ENCODE assay signal across 9 mouse cellular contexts in genomic region chr8:94999004-94999403, GRCm38 (mm10). TPM values are rescaled to one million over a fixed set of nuclear protein-coding genes. Genes with fewer than 3 reads are reported as not detected.
DNase-seq lines count a peak whose midpoint lies in the region; ATAC-seq and TF ChIP-seq lines count a peak whose summit lies in the region.
"Had no signal": no experiment of that assay in that cellular context is flagged by ENCODE, and none has a peak within 500 bp of the region (broad histone marks: within the 10 kb centered on the region; RNA-seq: fewer than 3 reads in every experiment).

No protein-coding gene starts in this region.

- TF ChIP-seq CTCF in left cerebral cortex, adult 2 months (IDR thresholded peaks at IDR 0.05) = no peak

- peaks cover 45% of the 10 kb centered on the region for H3K4me1 ChIP-seq in heart, embryonic 16.5 days (ENCODE audit: control insufficient read depth, insufficient read depth, low read length)
- peaks cover 46% of the 10 kb centered on the region for H3K4me1 ChIP-seq in limb, embryonic 12.5 days (replicated peaks)

- ATAC-seq in heart, embryonic 16.5 days (replicated peaks; ENCODE audit: extremely low read depth, insufficient read depth, low FRiP score) = no peak
- ATAC-seq in limb, embryonic 12.5 days (ENCODE audit: insufficient number of reproducible peaks, insufficient read depth, low FRiP score, low TSS enrichment, low read depth) = no peak

- no peaks in the 10 kb centered on the region for H3K36me3 ChIP-seq in heart, embryonic 16.5 days (ENCODE audit: control insufficient read depth, insufficient read depth)
- H3K36me3 ChIP-seq in limb, embryonic 12.5 days = no peaks in the 10 kb centered on the region

- intact Hi-C loops in left cerebral cortex, adult 2 months (cut with DNase I) = loop anchor here (2.0 kb wide), 1 partner anchor 14 kb away; no protein-coding TSS in a partner anchor

- H3K4me3 ChIP-seq in left cerebral cortex, adult 2 months = no peak overlapping the region
- no peak overlapping the region for H3K4me3 ChIP-seq in heart, embryonic 16.5 days (ENCODE audit: low read length)
- H3K4me3 ChIP-seq in limb, embryonic 12.5 days (replicated peaks) = no peak overlapping the region

- H3K27me3 ChIP-seq in heart, embryonic 16.5 days (ENCODE audit: control insufficient read depth, insufficient read depth, low read length) = no peaks in the 10 kb centered on the region
- no peaks in the 10 kb centered on the region; the same call in 1 of the 2 replicates for H3K27me3 ChIP-seq in limb, embryonic 12.5 days

- H3K4me2 ChIP-seq in heart, embryonic 16.5 days (ENCODE audit: low read depth, low read length) = no peak overlapping the region
- no peak overlapping the region for H3K4me2 ChIP-seq in limb, embryonic 12.5 days

- no peaks in the 10 kb centered on the region for H3K9me3 ChIP-seq in heart, embryonic 16.5 days (replicated peaks; ENCODE audit: control insufficient read depth, low read length)
- H3K9me3 ChIP-seq in limb, embryonic 12.5 days = no peaks in the 10 kb centered on the region

- peak overlapping the region; percentile 85 for H3K27ac ChIP-seq in left cerebral cortex, adult 2 months
- H3K27ac ChIP-seq in heart, embryonic 16.5 days (ENCODE audit: low read length) = peak overlapping the region; percentile 77
- H3K27ac ChIP-seq in limb, embryonic 12.5 days = 0 out of 2 replicates have a peak overlapping the region, but pooled peaks have one; percentile 17

- H3K9ac ChIP-seq in heart, embryonic 16.5 days (ENCODE audit: low read length) = no peak overlapping the region
- H3K9ac ChIP-seq in limb, embryonic 12.5 days (replicated peaks) = no peak overlapping the region

- no peak for DNase-seq in left cerebral cortex, adult 2 months (ENCODE audit: extremely low spot score in 1 of 2, low spot score in 2 of 2)
- DNase-seq in left cerebral cortex, adult 18-20 months (ENCODE audit: low spot score in 2 of 2) = no peak
- peak; percentile 47 for DNase-seq in skeletal muscle tissue, adult 2 months (ENCODE audit: low read depth, low spot score)
- DNase-seq in frontal cortex, postnatal 36 days (ENCODE audit: low spot score in 2 of 2) = no peak
- no peak for DNase-seq in spleen, postnatal 14 days (ENCODE audit: low spot score in 2 of 2)
- no peak for DNase-seq in layer of hippocampus, adult 9-10 months (ENCODE audit: low spot score)
- DNase-seq: left cerebral cortex, postnatal 4 days had no signal

- WGBS in heart, embryonic 16.5 days = 70% methylated on average over 6 of the region's 6 CpGs
- 68% methylated on average over 6 of the region's 6 CpGs for WGBS in limb, embryonic 12.5 days

RNA-seq across cellular contexts. Expression of gene Adgrg3, which starts 18.5 kb away (rescaled TPM):
- under 1 TPM; 0.23 to 0.32 TPM for total RNA-seq in left cerebral cortex, adult 2 months (2021)
- total RNA-seq in left cerebral cortex, adult 18-20 months (2021) = under 1 TPM; 0.30 to 0.87 TPM
- 4.9 and 5.2 TPM in 2 replicates for polyA plus RNA-seq in heart, embryonic 16.5 days (2015; fragmentation: Nextera tagmentation; extraction: Ambion mirVana)
- polyA plus RNA-seq in limb, embryonic 12.5 days (2016; fragmentation: Nextera tagmentation; extraction: Ambion mirVana) = 2.2 and 2.7 TPM in 2 replicates

RNA-seq across cellular contexts. Expression of gene Adgrg1, which starts 24.5 kb away (rescaled TPM):
- total RNA-seq in left cerebral cortex, adult 2 months (2021) = 10 to 100 TPM; 77.6 to 86.8 TPM
- total RNA-seq in left cerebral cortex, adult 18-20 months (2021) = 10 to 100 TPM; 81.2 to 81.3 TPM
- 12.0 and 18.0 TPM in 2 replicates for polyA plus RNA-seq in heart, embryonic 16.5 days (2015; fragmentation: Nextera tagmentation; extraction: Ambion mirVana)
- 7.0 and 7.1 TPM in 2 replicates for polyA plus RNA-seq in limb, embryonic 12.5 days (2016; fragmentation: Nextera tagmentation; extraction: Ambion mirVana)

RNA-seq across cellular contexts. Expression of gene Drc7, which starts 55.9 kb away (rescaled TPM):
- 1 to 10 TPM in 1 of 2 experiments, under 1 TPM in 1; 0.75 to 1.1 TPM for total RNA-seq in left cerebral cortex, adult 2 months (2021)
- total RNA-seq in left cerebral cortex, adult 18-20 months (2021) = under 1 TPM; 0.45 to 0.81 TPM
- polyA plus RNA-seq in heart, embryonic 16.5 days (2015; fragmentation: Nextera tagmentation; extraction: Ambion mirVana) = 0.46 and 0.56 TPM in 2 replicates
- 0.23 TPM in 1 of 2 replicates, not detected in the other for polyA plus RNA-seq in limb, embryonic 12.5 days (2016; fragmentation: Nextera tagmentation; extraction: Ambion mirVana)

Comparison
In these comparisons a context has a peak if more than half of its experiments do, and no peak if none do; other contexts are left out.
1. H3K27ac ChIP-seq: peak in every context shown above with its lines; median percentile 85 in left cerebral cortex, adult 2 months; 77 in heart, embryonic 16.5 days; 17 in limb, embryonic 12.5 days.